Mouse (Mus musculus) liver, embryonic 16.5 days (tissue): Measurements from ENCODE around the gene Frmd4b. TPM values are rescaled to one million over a fixed set of nuclear protein-coding genes. Genes with fewer than 3 reads are reported as not detected.

Experiments used
- ATAC-seq: fragments of 200-750 bp; cut with Nextera tagmentation; 2 replicates; pipeline ENCODE4 v1.8.0; 2017; ENCODE audit warnings: low read depth, mild to moderate bottlenecking, moderate number of reproducible peaks, moderate library complexity
- H3K27ac ChIP-seq: fragments of 300-500 bp; sonication (generic); 2 replicates; pipeline ENCODE4 v1.5.1; 2014; ENCODE audit warnings: mild to moderate bottlenecking, low read length
- H3K27me3 ChIP-seq: fragments of 300-500 bp; sonication (generic); 2 replicates; pipeline ENCODE4 v1.6.1; 2014; ENCODE audit warnings: low read depth, low read length, mixed read lengths; ENCODE audit not compliant: control insufficient read depth, insufficient read depth
- H3K36me3 ChIP-seq: fragments of 300-500 bp; sonication (generic); 2 replicates; pipeline ENCODE4 v1.6.1; 2014; ENCODE audit warnings: mild to moderate bottlenecking; ENCODE audit not compliant: control insufficient read depth, insufficient read depth
- H3K4me1 ChIP-seq: fragments of 300-500 bp; sonication (generic); 2 replicates; pipeline ENCODE4 v1.6.1; 2014; ENCODE audit warnings: low read depth, low read length, mixed read lengths; ENCODE audit not compliant: control insufficient read depth
- H3K4me2 ChIP-seq: fragments of 300-500 bp; sonication (generic); 2 replicates; pipeline ENCODE4 v1.6.1; 2014; ENCODE audit warnings: low read depth, low read length, mixed read lengths
- H3K4me3 ChIP-seq: fragments of 300-500 bp; sonication (generic); 2 replicates; pipeline ENCODE4 v1.5.1; 2014; ENCODE audit warnings: low read depth, mild to moderate bottlenecking, low read length
- H3K9ac ChIP-seq: fragments of 300-500 bp; sonication (generic); 2 replicates; pipeline ENCODE4 v1.6.1; 2014; ENCODE audit warnings: low read depth, low read length
- H3K9me3 ChIP-seq: fragments of 300-500 bp; sonication (generic); replicated peaks from 2 replicates; pipeline ENCODE4 v1.6.1; 2016; ENCODE audit warnings: low read length; ENCODE audit not compliant: control insufficient read depth
- WGBS: fragments of 180-500 bp; shearing (Covaris S2); extraction: QIAGEN DNeasy Blood & Tissue Kit; methylation state at CpG from one replicate; pipeline ENCODE4 v1.1.7; 2014; ENCODE audit not compliant: insufficient replicate concordance; 5-methylcytosine and 5-hydroxymethylcytosine counted together
- polyA plus RNA-seq: library from polyadenylated mRNA; unstranded; fragments of >200 nt; fragmentation: Nextera tagmentation; extraction: Ambion mirVana; gene quantifications from 2 replicates; pipeline ENCODE4 v1.2.1, GENCODE M21; 2015

The Frmd4b gene
- polyA plus RNA-seq, 1 experiment from 2014 or later: 8.9 TPM

DNA sequence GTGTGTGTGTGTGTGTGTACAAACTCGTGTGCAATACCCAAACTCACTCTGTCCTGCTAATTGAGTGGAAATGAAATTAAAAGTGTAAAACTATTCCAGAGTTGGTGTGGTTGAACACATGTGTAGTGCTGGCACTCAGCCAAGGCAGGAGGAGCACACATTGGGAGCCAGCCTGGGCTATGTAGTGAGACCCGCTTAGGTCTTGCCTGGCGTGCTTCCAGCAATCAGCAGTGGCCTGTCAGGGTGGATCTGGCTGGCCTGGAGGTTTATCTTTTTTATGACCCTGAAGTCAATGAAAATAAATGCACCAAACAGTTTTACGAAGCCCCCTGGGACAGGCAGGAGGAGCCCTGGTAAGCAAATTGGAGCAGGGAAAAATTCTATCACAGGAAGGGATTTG lies 173.8 kb downstream of the Frmd4b start:
- H3K4me3 ChIP-seq: no peak overlapping the region
- 48% methylated on average over 4 of the region's 4 CpGs for WGBS

DNA sequence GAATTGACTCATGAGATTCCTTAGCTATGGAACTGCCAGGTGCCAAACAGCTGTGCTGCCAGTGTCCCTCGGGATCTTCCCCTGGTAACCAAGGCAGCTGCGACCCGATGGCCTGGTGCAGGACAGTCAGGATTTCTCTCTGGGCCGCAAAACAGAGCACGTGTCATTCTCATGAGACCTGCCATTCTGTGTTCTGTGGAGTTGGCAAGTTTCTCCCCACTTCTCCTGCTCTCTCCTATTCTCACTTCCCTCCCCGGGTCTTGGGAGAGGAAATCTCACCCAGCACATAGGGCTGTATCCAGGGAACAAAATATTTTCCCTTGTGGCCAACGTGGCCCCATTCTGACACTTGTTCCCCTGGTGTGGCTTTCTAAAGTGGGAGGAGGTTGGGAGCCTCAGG lies 176.0 kb downstream of the Frmd4b start:
- H3K4me3 ChIP-seq: no peak overlapping the region
- ATAC-seq: peak; percentile 37; the same call in 1 of the 2 replicates
- H3K4me1 ChIP-seq: no peaks in the 10 kb centered on the region
- no peak overlapping the region for H3K9ac ChIP-seq
- WGBS: 47% methylated on average over 7 of the region's 7 CpGs
- no peak overlapping the region for H3K4me2 ChIP-seq
- no peak overlapping the region for H3K27ac ChIP-seq
- H3K36me3 ChIP-seq: no peaks in the 10 kb centered on the region
- no peaks in the 10 kb centered on the region for H3K27me3 ChIP-seq
- H3K9me3 ChIP-seq: no peaks in the 10 kb centered on the region

More for the DNA sequence above, 173.8 kb downstream of the Frmd4b start:
- no peak overlapping the region for H3K9ac ChIP-seq
- ATAC-seq: no peak
- H3K36me3 ChIP-seq: no peaks in the 10 kb centered on the region
- no peaks in the 10 kb centered on the region for H3K27me3 ChIP-seq
- H3K4me2 ChIP-seq: no peak overlapping the region
- no peaks in the 10 kb centered on the region for H3K9me3 ChIP-seq
- no peaks in the 10 kb centered on the region for H3K4me1 ChIP-seq
- H3K27ac ChIP-seq: no peak overlapping the region

DNA sequence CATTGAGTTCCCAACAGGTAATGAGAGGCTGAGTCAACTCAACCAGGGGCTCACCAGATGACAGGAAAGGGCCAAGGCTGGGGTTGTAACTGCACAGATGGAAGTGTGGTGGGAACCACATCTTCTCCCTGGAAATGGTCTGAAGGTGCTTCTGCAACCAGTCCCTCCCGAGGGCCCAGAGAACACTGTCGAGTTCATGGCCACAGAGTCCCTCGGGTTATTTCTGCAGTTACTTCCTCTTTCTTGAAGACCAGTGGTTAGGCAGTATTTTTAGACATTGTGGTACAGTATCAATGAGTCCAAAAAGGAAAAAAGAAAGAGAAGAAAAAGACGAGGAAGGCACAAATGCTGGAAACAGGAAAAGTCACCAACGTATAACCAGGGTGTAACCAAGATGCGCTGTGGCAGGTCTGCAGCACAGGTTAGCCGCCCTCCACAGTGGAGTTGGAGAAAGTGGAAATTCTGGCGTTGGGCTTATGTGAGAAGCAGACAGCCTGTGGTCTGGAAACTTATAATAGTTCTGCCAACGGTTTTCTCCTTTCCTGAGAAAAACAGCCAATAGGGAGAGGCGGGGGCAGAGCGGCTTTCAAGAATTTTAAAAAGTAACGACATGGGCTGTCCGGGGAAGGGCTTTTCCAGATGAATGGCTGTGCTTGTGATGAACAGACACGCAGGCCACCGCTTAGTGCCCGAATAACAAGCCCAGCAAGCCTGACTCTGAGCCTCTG lies 178.3 kb downstream of the Frmd4b start:
- Histone ChIP-seq H3K4me1 (no peaks in the 10 kb centered on the region), H3K36me3 (no peaks in the 10 kb centered on the region), H3K9ac (no peak overlapping the region), H3K4me3 (no peak overlapping the region), H3K4me2 (no peak overlapping the region), H3K27ac (0 out of 2 replicates have a peak overlapping the region, but pooled peaks have one; percentile 30), H3K9me3 (no peaks in the 10 kb centered on the region), H3K27me3 (no peaks in the 10 kb centered on the region)
- ATAC-seq: peak; percentile 27; the same call in 1 of the 2 replicates
- 20% methylated on average over 16 of the region's 16 CpGs for WGBS

DNA sequence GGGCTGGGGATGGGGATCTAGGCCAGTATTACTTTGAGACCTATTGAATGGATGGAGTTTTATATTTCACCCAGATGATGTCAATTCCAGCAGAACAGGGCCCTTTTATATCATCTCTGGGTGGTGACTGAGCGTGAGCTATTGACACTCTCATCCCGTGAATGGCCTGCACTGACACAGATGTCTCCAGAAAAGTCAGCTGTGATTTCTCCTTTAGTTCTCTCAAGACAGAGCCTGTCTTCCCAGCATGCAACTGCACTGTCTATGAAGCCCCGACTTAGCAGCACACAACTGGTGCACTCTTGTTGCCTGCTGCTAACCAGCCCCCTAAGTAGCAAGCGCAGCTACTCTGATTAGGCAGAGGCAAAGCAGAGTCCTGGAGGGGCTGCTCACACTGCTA lies 182.6 kb downstream of the Frmd4b start:
- Histone ChIP-seq H3K36me3 (no peaks in the 10 kb centered on the region), H3K4me3 (no peak overlapping the region), H3K27me3 (no peaks in the 10 kb centered on the region), H3K9ac (no peak overlapping the region), H3K4me2 (no peak overlapping the region), H3K27ac (no peak overlapping the region), H3K9me3 (no peaks in the 10 kb centered on the region), H3K4me1 (no peaks in the 10 kb centered on the region; the same call in 1 of the 2 replicates)
- WGBS: 65% methylated on average over 4 of the region's 4 CpGs
- ATAC-seq: no peak

DNA sequence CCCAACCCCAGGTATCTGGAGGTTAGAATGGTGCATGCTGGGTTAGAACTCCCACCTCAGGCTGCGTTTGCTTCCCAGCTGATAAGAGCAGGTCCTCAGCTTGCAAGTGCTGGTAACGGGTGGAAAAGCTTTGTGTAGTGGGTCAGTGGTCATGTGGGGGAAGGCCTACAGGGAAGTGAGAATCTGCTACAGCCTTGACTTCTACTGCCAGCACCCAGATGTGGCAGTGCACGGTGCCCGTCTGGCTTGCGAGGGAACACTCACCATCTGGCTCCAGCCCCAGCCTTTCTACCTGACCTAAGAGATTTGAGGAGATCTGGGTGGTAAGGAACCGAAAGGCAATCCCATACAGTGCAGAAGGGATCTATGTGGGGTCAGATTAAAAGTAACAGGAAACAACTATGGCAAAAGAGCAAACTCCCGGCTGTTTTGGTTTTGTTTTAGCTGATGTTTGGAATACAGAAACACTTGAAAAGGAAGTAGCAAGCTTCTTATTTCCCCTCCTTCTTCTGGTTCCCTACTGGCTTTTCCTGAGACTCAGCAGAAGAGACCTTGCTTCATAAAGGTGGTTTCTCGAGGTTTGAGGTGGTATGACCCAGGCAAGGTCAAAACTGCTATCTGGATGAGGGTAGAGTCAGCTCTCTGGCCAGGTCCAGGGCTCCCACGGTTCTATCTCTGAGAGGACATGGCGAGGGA lies 185.9 kb downstream of the Frmd4b start:
- no peaks in the 10 kb centered on the region for H3K36me3 ChIP-seq
- ATAC-seq: peak; percentile 39; the same call in 1 of the 2 replicates
- peak overlapping the region; percentile 62 for H3K27ac ChIP-seq

DNA sequence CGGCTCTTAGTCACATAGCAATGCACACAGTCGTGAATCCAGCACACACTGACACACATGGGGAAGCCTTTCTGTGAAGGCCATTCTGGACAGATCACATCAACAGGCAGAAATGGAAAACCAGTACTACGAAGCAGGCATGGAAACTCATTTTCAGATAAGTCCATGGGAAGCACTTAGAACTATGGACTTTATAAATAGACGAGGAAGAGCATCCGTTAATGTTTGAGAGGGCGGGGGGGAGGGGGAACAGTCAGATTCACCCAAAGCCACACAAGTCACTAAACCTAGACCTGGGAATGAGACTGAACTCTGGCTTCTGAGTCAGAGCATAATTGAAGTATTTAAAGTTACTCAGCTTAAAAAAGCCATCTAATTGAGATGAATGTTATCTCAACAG lies 186.8 kb downstream of the Frmd4b start:
- H3K27me3 ChIP-seq: no peaks in the 10 kb centered on the region
- H3K4me3 ChIP-seq: no peak overlapping the region
- no peaks in the 10 kb centered on the region; the same call in 1 of the 2 replicates for H3K4me1 ChIP-seq
- no peaks in the 10 kb centered on the region for H3K36me3 ChIP-seq
- no peak overlapping the region for H3K4me2 ChIP-seq
- no peak overlapping the region for H3K9ac ChIP-seq
- 32% methylated on average over 6 of the region's 6 CpGs for WGBS
- H3K9me3 ChIP-seq: no peaks in the 10 kb centered on the region
- no peak for ATAC-seq
- no peak overlapping the region for H3K27ac ChIP-seq

More for the DNA sequence above, 185.9 kb downstream of the Frmd4b start:
- no peak overlapping the region for H3K4me2 ChIP-seq
- H3K4me1 ChIP-seq: no peaks in the 10 kb centered on the region; the same call in 1 of the 2 replicates
- H3K27me3 ChIP-seq: no peaks in the 10 kb centered on the region
- H3K9me3 ChIP-seq: no peaks in the 10 kb centered on the region
- H3K4me3 ChIP-seq: no peak overlapping the region
- WGBS: 41% methylated on average over 10 of the region's 10 CpGs
- H3K9ac ChIP-seq: no peak overlapping the region

DNA sequence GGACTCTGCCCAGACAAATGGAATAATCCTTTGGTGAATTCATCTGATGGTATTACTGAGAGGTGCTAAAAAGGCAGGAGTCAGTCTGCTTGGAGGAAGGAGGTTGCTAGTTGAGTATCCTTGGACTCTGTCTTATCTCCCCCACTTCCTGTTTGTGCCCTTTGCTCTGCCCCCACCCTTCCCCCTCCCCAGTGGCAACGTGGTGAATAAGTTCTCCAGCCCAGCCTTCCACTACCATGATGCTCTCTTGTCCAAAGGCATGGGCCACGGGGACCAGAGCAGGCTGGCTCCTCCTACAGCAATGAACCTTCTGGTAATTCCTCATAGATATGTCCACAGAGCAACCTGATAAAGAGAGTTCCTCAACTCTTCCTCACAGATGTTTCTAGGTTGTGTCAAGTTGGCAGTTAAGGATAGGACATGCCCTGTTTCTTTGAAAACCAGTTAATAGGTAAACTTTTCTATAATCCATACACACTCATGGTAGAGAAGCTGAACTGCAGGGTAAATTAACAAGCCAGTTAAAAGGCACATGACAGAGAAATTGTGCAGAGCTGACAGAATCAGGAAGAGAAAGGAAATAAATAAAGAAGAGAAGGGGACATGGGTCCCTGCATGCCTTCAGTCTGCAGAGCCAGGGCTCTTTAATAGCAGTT lies 187.5 kb downstream of the Frmd4b start:
- Histone ChIP-seq H3K9ac (no peak overlapping the region), H3K27ac (no peak overlapping the region), H3K4me3 (no peak overlapping the region), H3K4me1 (no peaks in the 10 kb centered on the region; the same call in 1 of the 2 replicates), H3K27me3 (no peaks in the 10 kb centered on the region), H3K4me2 (no peak overlapping the region), H3K9me3 (no peaks in the 10 kb centered on the region), H3K36me3 (no peaks in the 10 kb centered on the region)
- WGBS: 8% methylated on average over 2 of the region's 2 CpGs
- no peak for ATAC-seq

DNA sequence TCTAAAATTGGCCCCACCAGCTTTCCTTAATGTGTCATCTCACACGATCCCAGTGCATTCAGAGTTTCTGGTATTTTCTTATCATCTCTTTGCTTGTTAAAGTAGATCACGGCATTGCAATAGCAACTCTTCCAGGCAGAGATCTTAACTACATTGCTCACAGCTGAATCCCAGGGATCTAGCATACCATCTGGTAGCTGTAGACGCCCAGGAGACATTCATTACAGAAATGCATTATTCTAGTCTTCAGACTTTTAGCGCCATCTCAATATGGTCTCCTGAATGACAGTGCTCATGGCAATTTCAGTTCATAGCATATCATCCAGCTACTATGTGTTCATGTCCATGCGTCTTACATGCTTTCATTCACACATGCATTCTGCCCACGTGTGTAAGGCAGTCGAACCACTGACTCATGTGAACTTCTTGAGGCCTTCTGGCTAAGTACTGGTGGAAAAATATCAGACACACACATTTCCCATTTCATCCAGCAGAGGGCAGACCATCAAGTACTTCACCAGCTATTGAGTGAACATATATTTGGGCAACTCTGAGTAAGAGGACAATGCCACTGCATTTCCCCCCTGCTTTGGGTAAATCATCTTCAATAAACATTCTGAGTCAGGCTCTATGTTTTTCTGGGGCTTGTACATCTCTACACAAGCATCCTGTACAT lies 197.4 kb downstream of the Frmd4b start:
- 44% methylated on average over 7 of the region's 7 CpGs for WGBS
- no peaks in the 10 kb centered on the region for H3K9me3 ChIP-seq
- no peak for ATAC-seq
- no peak overlapping the region for H3K27ac ChIP-seq
- H3K27me3 ChIP-seq: no peaks in the 10 kb centered on the region
- H3K4me1 ChIP-seq: no peaks in the 10 kb centered on the region
- H3K4me3 ChIP-seq: no peak overlapping the region
- no peak overlapping the region for H3K4me2 ChIP-seq
- H3K36me3 ChIP-seq: no peaks in the 10 kb centered on the region
- no peak overlapping the region for H3K9ac ChIP-seq
